Mouse (Mus musculus) midbrain, embryonic 12.5 days (tissue): ENCODE data around the gene Hist1h2bk. TPM values are rescaled to one million over a fixed set of nuclear protein-coding genes. Genes with fewer than 3 reads are reported as not detected.
"Not testable (repeated sequence)": the region's sequence is repeated elsewhere in the genome, so short reads cannot be mapped to it uniquely, and the experiment has no call there.

Experiments
- ATAC-seq: fragments of 200-750 bp; cut with Nextera tagmentation; 2 replicates; pipeline ENCODE4 v1.8.0; 2017; ENCODE audit warnings: low read depth, moderate TSS enrichment, moderate library complexity; ENCODE audit not compliant: low FRiP score
- H3K27ac ChIP-seq: fragments of 300-500 bp; sonication (generic); replicated peaks from 2 replicates; pipeline ENCODE4 v1.5.1; 2016; ENCODE audit warnings: mild to moderate bottlenecking
- H3K27me3 ChIP-seq: fragments of 300-500 bp; sonication (generic); 2 replicates; pipeline ENCODE4 v1.6.1; 2016; ENCODE audit warnings: mild to moderate bottlenecking
- H3K36me3 ChIP-seq: fragments of 300-500 bp; sonication (generic); 2 replicates; pipeline ENCODE4 v1.6.1; 2016
- H3K4me1 ChIP-seq: fragments of 300-500 bp; sonication (generic); 2 replicates; pipeline ENCODE4 v1.6.1; 2016
- H3K4me2 ChIP-seq: fragments of 300-500 bp; sonication (generic); replicated peaks from 2 replicates; pipeline ENCODE4 v1.6.1; 2016; ENCODE audit warnings: mild to moderate bottlenecking, moderate library complexity
- H3K4me3 ChIP-seq: fragments of 300-500 bp; sonication (generic); 2 replicates; pipeline ENCODE4 v1.5.1; 2016; ENCODE audit warnings: mild to moderate bottlenecking
- H3K9ac ChIP-seq: fragments of 300-500 bp; sonication (generic); replicated peaks from 2 replicates; pipeline ENCODE4 v1.6.1; 2016; ENCODE audit warnings: mild to moderate bottlenecking, moderate library complexity
- H3K9me3 ChIP-seq: fragments of 300-500 bp; sonication (generic); 2 replicates; pipeline ENCODE4 v1.6.1; 2016; ENCODE audit warnings: mild to moderate bottlenecking
- WGBS: fragments of 180-500 bp; shearing (Covaris S2); methylation state at CpG from one replicate; pipeline ENCODE4 v1.1.7; 2016; 5-methylcytosine and 5-hydroxymethylcytosine counted together
- polyA plus RNA-seq: library from polyadenylated mRNA; unstranded; fragments of >200 nt; fragmentation: Nextera tagmentation; extraction: Ambion mirVana; gene quantifications from 2 replicates; pipeline ENCODE4 v1.2.1, GENCODE M21; 2016

The Hist1h2bk gene
- polyA plus RNA-seq, 1 experiment from 2014 or later = 8.1 TPM

DNA sequence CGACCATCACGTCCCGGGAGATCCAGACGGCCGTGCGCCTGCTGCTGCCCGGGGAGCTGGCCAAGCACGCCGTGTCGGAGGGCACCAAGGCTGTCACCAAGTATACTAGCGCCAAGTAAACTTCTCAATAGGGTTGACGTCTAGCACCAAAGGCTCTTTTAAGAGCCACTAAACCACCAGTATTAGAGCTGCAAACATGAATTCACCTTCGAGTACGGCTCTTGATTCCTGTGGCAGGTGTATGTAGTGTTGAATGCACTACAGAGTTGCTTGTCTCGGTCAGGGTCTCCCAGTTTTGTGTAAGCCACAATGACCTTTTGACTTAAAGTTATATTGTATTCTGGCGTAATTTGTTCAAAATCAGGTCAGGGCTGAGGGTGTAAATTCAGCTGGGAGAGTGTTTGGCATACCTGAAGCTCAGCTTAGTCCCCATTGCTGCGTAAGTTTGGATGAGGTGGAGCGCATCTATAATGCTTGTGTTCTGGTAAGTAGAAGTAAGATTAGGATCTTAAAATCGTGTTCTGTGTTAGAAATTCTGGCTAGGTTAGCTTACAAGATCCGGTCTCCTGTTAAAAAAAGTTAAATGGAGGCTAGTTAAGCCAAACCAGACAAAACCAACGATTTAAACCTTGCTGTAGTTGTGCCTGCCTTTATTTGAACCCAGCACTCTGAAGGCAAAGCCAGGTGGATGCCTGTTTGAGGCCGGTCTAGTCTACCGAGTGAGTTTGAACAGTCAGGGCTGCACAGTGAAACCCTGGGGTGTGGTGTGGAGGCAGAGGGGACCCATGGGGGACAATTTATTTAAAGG, 683 bp downstream of the Hist1h2bk start:
- Histone ChIP-seq H3K9ac (peak overlapping the region; percentile 54), H3K36me3 (no peaks in the 10 kb centered on the region), H3K4me1 (peaks cover 30% of the 10 kb centered on the region), H3K4me3 (peak overlapping the region; percentile 38), H3K4me2 (peak overlapping the region; percentile 67), H3K27me3 (no peaks in the 10 kb centered on the region), H3K9me3 (no peaks in the 10 kb centered on the region), H3K27ac (peak overlapping the region; percentile 83)
- 2% methylated on average over 22 of the region's 23 CpGs for WGBS
- ATAC-seq = peak; percentile 25

DNA sequence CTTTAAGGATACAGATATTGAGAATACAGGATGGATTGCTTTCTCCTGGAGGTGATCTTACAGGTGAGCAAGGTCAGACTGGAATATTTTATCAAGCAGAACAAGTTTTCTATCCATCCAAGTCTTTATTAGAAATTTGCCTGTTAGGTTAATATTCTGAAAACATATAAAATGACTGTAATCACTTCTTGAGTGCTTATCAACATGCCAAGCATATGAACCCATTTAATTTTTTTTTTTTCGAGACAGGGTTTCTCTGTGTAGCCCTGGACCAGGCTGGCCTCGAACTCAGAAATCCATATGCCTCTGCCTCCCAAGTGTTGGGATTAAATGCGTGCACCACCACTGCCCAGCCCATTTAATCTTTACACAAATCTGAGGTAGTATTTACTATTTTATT, 1.3 kb downstream of the Hist1h2bk start:
- Histone ChIP-seq H3K4me2 (peak overlapping the region; percentile 67), H3K4me1 (peaks cover 32% of the 10 kb centered on the region), H3K27ac (peak overlapping the region; percentile 83), H3K9ac (no peak overlapping the region; the same call in 1 of the 2 replicates), H3K27me3 (no peaks in the 10 kb centered on the region), H3K36me3 (no peaks in the 10 kb centered on the region), H3K4me3 (0 out of 2 replicates have a peak overlapping the region, but pooled peaks have one; percentile 38), H3K9me3 (no peaks in the 10 kb centered on the region)
- WGBS = 53% methylated on average over 3 of the region's 3 CpGs
- no peak for ATAC-seq

DNA sequence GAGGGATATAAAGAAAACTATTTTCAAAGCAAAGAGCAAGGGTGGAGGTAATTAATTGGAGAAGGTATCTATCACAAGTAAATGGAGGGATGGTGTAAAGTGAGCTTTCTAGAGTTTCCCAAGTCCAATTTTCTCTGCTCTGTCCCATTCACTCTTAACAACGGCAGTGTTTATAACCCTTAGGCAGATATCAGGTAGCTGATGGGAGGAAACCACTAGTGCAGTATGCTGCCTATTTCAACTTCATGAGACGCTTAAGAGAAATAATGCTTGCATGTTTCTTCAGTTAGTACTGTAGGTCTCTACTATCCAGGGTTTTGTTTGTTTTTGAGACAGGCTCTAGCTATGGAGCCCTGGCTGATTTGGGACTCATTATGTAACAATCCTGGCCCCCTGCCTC, 1.7 kb downstream of the Hist1h2bk start:
- 84% methylated on average over 2 of the region's 2 CpGs for WGBS
- 0 out of 2 replicates have a peak overlapping the region, but pooled peaks have one; percentile 11 for H3K4me2 ChIP-seq
- ATAC-seq = no peak
- no peaks in the 10 kb centered on the region for H3K27me3 ChIP-seq
- H3K9me3 ChIP-seq = no peaks in the 10 kb centered on the region
- H3K9ac ChIP-seq = no peak overlapping the region
- H3K4me1 ChIP-seq = peaks cover 36% of the 10 kb centered on the region
- H3K4me3 ChIP-seq = no peak overlapping the region
- H3K27ac ChIP-seq = peak overlapping the region; percentile 22
- no peaks in the 10 kb centered on the region for H3K36me3 ChIP-seq

DNA sequence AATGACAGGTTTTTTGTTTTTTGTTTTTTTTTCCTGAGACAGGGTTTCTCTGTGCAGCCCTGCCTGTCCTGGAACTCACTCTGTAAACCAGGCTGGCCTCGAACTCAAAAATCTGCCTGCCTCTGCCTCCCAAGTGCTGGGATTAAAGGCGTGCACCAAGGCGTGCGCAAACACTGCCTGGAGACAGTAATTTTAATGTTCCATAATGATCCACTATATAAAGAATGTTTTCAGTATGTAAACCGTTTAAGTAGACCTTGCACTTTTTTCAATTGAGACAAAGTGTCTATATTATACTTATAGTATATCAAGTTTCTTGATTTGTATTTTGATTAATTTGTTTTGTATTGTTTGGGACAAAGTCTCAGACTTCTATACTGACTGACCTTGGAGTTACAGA, 3.7 kb downstream of the Hist1h2bk start:
- no peak overlapping the region for H3K4me3 ChIP-seq
- no peak overlapping the region for H3K9ac ChIP-seq
- H3K36me3 ChIP-seq = no peaks in the 10 kb centered on the region
- 0 out of 2 replicates have a peak overlapping the region, but pooled peaks have one; percentile 89 for H3K27ac ChIP-seq
- H3K27me3 ChIP-seq = no peaks in the 10 kb centered on the region
- peaks cover 34% of the 10 kb centered on the region for H3K4me1 ChIP-seq
- WGBS = 63% methylated on average over 5 of the region's 5 CpGs
- no peaks in the 10 kb centered on the region for H3K9me3 ChIP-seq
- no peak overlapping the region for H3K4me2 ChIP-seq
- no peak for ATAC-seq

DNA sequence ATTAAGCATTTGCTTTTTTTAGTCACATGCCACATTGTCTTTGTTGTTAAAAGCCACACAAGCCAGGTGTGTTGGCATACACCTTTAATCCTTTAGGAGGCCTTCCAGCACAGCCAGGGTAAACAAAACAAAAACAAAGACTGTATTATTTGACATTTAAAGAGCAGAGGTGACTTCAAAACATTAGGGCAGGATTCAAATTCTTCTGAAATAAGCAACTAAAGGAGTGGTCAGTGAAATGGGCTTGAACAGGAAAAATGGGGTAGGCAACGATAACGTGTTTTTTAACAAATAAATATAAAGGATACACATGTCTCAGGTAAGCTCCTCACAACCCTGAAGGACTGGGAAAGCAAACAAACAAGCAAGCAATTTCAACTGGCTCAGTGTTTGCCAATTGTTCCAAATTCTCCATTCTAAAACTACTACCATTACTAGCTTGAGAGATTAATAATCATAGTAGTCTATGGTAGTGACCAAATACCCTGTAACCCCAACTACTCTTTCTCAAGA, 4.3 kb downstream of the Hist1h2bk start:
- 10% methylated on average over 2 of the region's 2 CpGs for WGBS
- H3K4me3 ChIP-seq = peak overlapping the region; percentile 44
- H3K27ac ChIP-seq = peak overlapping the region; percentile 89
- H3K27me3 ChIP-seq = no peaks in the 10 kb centered on the region
- H3K9ac ChIP-seq = peak overlapping the region; percentile 47
- H3K9me3 ChIP-seq = no peaks in the 10 kb centered on the region
- no peak for ATAC-seq
- H3K4me2 ChIP-seq = peak overlapping the region; percentile 65
- no peaks in the 10 kb centered on the region for H3K36me3 ChIP-seq
- peaks cover 29% of the 10 kb centered on the region for H3K4me1 ChIP-seq

DNA sequence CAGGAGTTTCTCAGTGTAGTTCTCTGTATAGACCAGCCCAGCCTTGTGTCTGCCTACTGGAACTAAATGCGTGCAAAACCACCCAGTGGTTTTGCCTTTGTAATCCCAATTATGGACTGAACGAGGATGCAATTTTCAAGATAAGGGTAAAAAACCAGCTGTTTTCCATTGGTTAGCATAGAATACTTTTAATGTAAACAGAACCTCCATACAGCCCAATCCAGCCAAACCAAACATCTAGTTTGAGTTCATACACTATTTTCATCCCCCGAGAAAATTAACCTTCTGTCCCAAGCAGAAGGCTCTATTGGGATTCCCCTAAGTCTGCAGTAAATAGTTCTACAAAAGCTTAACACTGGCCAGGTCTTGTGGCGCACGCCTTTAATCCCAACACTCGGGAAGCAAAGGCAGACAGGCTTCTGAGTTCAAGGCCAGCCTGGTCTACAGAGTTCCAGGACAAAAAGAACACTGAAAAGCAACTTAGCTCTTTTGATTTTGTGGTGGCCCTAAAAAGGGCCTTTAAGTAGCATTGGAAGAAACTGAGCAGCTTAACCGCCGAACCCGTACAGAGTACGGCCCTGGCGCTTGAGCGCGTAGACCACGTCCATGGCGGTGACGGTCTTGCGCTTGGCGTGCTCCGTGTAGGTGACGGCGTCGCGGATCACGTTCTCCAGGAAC, 4.9 kb downstream of the Hist1h2bk start:
- H3K27me3 ChIP-seq = no peaks in the 10 kb centered on the region
- H3K9ac ChIP-seq = peak overlapping the region; percentile 47
- peak overlapping the region; percentile 44 for H3K4me3 ChIP-seq
- H3K36me3 ChIP-seq = no peaks in the 10 kb centered on the region
- under 1% methylated on average over 24 of the region's 24 CpGs for WGBS
- peak overlapping the region; percentile 89 for H3K27ac ChIP-seq
- H3K9me3 ChIP-seq = no peaks in the 10 kb centered on the region
- peaks cover 29% of the 10 kb centered on the region for H3K4me1 ChIP-seq
- peak; percentile 4; the same call in 1 of the 2 replicates for ATAC-seq
- H3K4me2 ChIP-seq = peak overlapping the region; percentile 65

DNA sequence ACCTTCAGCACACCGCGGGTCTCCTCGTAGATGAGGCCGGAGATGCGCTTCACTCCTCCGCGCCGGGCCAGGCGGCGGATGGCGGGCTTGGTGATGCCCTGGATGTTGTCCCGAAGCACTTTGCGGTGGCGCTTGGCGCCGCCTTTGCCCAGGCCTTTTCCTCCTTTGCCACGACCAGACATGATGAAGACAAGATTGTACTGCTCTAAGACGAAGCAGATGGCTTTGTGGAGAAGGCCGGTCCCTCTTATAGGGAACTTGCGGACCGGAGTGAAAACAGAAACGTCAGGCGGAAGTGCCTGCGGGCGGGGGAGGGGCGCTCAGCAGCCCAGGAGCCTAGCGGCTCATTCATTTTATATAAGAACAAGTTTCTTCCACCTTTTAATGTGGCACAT, 5.5 kb downstream of the Hist1h2bk start, which contains the start of gene Hist1h4i:
Hist1h4i (minus strand) TSS at position 221 of the 395 bp plus-strand sequence.
- not testable (repeated sequence) for H3K27me3 ChIP-seq, H3K9me3 ChIP-seq, H3K36me3 ChIP-seq
- peak; percentile 57 for ATAC-seq
- H3K4me1 ChIP-seq = peaks cover 28% of the 10 kb centered on the region
- WGBS = under 1% methylated on average over 22 of the region's 27 CpGs
- H3K27ac ChIP-seq = peak within 1 kb of the TSS; percentile 93
- peak within 1 kb of the TSS; percentile 65 for H3K4me2 ChIP-seq
- peak within 1 kb of the TSS; percentile 44 for H3K4me3 ChIP-seq
- peak within 1 kb of the TSS; percentile 61 for H3K9ac ChIP-seq

DNA sequence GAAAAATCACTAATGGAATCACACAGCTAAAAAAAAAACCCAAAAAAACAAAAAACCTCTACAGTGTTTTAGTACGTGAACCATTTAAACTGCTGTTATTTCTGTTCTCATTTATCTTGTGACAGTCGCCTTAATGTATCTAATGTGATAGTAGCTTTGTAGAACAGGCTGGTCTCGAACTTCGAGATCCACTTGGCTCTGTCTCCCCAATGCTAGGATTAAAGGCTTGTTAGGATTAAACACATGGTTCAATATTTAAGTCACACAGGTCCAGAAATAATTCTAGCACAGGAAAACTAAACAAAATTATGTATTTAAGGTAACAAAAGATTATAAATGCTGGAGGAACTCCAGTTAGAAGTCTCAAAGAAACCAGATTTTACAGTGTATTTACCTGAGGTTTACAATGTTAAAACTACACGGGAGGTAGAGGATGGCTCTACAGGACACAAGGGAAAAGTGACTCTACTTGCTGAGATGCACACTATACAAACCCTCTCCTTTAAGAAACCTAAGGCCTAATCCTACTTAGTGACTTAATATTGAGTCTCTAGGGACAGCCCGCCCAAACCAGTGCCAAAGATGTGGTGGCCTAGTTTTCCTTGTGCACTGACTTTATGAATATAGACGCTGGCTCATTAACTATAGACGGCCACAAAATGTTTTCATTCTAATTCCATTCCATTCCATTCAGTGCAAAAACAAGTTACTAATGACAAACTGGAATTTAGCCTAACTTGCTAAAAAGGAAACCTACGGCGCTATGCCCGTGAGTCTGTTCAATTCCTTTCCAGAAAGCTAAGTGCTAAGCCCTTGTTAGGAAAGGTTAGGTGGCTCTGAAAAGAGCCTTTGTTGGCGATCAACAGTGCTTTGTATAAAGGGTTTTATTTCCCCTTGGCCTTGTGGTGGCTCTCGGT, 6.2 kb downstream of the Hist1h2bk start:
- WGBS = 1% methylated on average over 13 of the region's 13 CpGs
- Histone ChIP-seq H3K4me2 (peak overlapping the region; percentile 65), H3K27ac (peak overlapping the region; percentile 93), H3K4me3 (peak overlapping the region; percentile 41), H3K27me3 (no peaks in the 10 kb centered on the region), H3K36me3 (no peaks in the 10 kb centered on the region), H3K9me3 (no peaks in the 10 kb centered on the region), H3K4me1 (peaks cover 21% of the 10 kb centered on the region), H3K9ac (peak overlapping the region; percentile 61)
- ATAC-seq = no peak

DNA sequence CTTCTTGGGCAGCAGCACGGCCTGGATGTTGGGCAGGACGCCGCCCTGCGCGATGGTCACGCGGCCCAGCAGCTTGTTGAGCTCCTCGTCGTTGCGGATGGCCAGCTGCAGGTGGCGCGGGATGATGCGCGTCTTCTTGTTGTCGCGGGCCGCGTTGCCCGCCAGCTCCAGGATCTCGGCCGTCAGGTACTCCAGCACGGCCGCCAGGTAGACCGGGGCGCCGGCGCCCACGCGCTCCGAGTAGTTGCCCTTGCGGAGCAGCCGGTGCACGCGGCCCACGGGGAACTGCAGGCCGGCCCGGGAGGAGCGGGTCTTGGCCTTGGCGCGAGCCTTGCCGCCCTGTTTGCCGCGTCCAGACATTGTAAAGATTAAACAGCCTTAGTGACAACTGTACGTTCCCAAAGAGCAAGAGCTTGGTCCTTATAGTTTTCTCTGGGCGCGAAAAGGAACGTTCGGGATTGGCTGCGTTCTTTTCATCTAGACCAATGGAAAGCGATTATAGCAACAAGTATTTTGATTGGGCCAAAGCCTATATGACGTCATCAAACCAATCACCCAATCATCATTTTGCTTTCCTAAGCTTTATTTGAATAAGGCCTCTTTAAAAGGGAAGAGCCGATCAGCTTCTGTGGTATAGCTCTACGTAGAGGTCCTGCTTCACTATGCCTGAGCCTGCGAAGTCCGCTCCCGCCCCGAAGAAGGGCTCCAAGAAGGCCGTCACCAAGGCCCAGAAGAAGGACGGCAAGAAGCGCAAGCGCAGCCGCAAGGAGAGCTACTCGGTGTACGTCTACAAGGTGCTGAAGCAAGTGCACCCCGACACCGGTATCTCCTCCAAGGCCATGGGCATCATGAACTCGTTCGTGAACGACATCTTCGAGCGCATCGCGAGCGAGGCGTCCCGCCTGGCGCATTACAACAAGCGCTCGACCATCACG, 7.2 kb downstream of the Hist1h2bk start, which contains the start of the genes Hist1h2ag and Hist1h2bj:
Hist1h2ag (minus strand) TSS at position 377 of the 935 bp plus-strand sequence.
Hist1h2bj (plus strand) TSS at position 647 of the 935 bp plus-strand sequence.
- peak; percentile 92 for ATAC-seq
- not testable (repeated sequence) for H3K9me3 ChIP-seq, H3K27me3 ChIP-seq, H3K36me3 ChIP-seq
- Histone ChIP-seq H3K4me3 (peak within 1 kb of the TSS; percentile 41), H3K4me2 (peak within 1 kb of the TSS; percentile 65), H3K9ac (peak within 1 kb of the TSS; percentile 61), H3K27ac (peak within 1 kb of the TSS; percentile 93), H3K4me1 (peaks cover 21% of the 10 kb centered on the region)
- WGBS = under 1% methylated on average over 35 of the region's 80 CpGs
